8 mouse cellular contexts compared by ENCODE assay signal in genomic region chr2:180224647-180225043, GRCm38 (mm10). TPM values are rescaled to one million over a fixed set of nuclear protein-coding genes. Genes with fewer than 3 reads are reported as not detected.
A peak's percentile ranks its signal among the peaks of the same experiment; 100 is the strongest.
DNase-seq lines count a peak whose midpoint lies in the region; ATAC-seq and TF ChIP-seq lines count a peak whose summit lies in the region.

No protein-coding gene starts in this region.

- no peak for TF ChIP-seq CTCF in ES-Bruce4 (IDR thresholded peaks at IDR 0.05; ENCODE audit: low read depth, low read length)
- TF ChIP-seq CTCF in forebrain, postnatal 0 days (IDR thresholded peaks at IDR 0.05; ENCODE audit: low read depth) = no peak

- no peak for ATAC-seq in heart, embryonic 12.5 days (ENCODE audit: insufficient number of reproducible peaks, low FRiP score)
- ATAC-seq in forebrain, postnatal 0 days = no peak
- ATAC-seq in liver, embryonic 16.5 days (ENCODE audit: low read depth) = no peak
- no peak for ATAC-seq in inflammation-experienced regulatory T-cells, adult 6 months

- no peak for DNase-seq in heart, postnatal 36 days
- no peak for DNase-seq in forebrain, postnatal 0 days
- DNase-seq in layer of hippocampus, adult 11-12 months (ENCODE audit: low spot score) = no peak
- DNase-seq in cerebellum, postnatal 4 days (ENCODE audit: low spot score in 2 of 2) = no peak

- H3K27me3 ChIP-seq in heart, embryonic 12.5 days (replicated peaks) = 0 out of 2 replicates have a peak, but pooled peaks cover 5% of the 10 kb centered on the region
- no peaks in the 10 kb centered on the region for H3K27me3 ChIP-seq in ES-Bruce4 (ENCODE audit: control insufficient read depth, insufficient read depth, low read length, poor library complexity, severe bottlenecking)
- peaks cover 8% of the 10 kb centered on the region; the same call in 1 of the 2 replicates for H3K27me3 ChIP-seq in forebrain, postnatal 0 days (ENCODE audit: insufficient read depth, low read length)
- H3K27me3 ChIP-seq in liver, embryonic 16.5 days (ENCODE audit: control insufficient read depth, insufficient read depth, low read depth, low read length) = peaks cover 41% of the 10 kb centered on the region

- H3K9ac ChIP-seq in heart, embryonic 12.5 days = peak overlapping the region; percentile 88
- H3K9ac ChIP-seq in ES-Bruce4 (ENCODE audit: low read depth, poor library complexity, severe bottlenecking) = peak overlapping the region; percentile 74
- peak overlapping the region; percentile 53; the same call in 1 of the 2 replicates for H3K9ac ChIP-seq in forebrain, postnatal 0 days
- no peak overlapping the region for H3K9ac ChIP-seq in liver, embryonic 16.5 days (ENCODE audit: low read depth, low read length)

- H3K4me2 ChIP-seq in heart, embryonic 12.5 days = peak overlapping the region; percentile 98
- peak overlapping the region; percentile 100 for H3K4me2 ChIP-seq in forebrain, postnatal 0 days (ENCODE audit: low read depth)
- H3K4me2 ChIP-seq in liver, embryonic 16.5 days (ENCODE audit: low read depth, low read length) = peak overlapping the region; percentile 75

- peaks cover 1% of the 10 kb centered on the region; the same call in 1 of the 2 replicates for H3K36me3 ChIP-seq in heart, embryonic 12.5 days
- H3K36me3 ChIP-seq in ES-Bruce4 (ENCODE audit: control insufficient read depth, insufficient read depth, low read length, poor library complexity, severe bottlenecking) = no peaks in the 10 kb centered on the region; the same call in 1 of the 2 replicates
- H3K36me3 ChIP-seq in forebrain, postnatal 0 days (ENCODE audit: insufficient read depth) = no peaks in the 10 kb centered on the region
- H3K36me3 ChIP-seq in liver, embryonic 16.5 days (ENCODE audit: control insufficient read depth, insufficient read depth) = no peaks in the 10 kb centered on the region

- peaks cover 72% of the 10 kb centered on the region for H3K4me1 ChIP-seq in heart, embryonic 12.5 days (replicated peaks)
- H3K4me1 ChIP-seq in ES-Bruce4 (ENCODE audit: control insufficient read depth, insufficient read depth, low read length) = peaks cover 31% of the 10 kb centered on the region
- H3K4me1 ChIP-seq in forebrain, postnatal 0 days (ENCODE audit: insufficient read depth) = peaks cover 13% of the 10 kb centered on the region; the same call in 1 of the 2 replicates
- H3K4me1 ChIP-seq in liver, embryonic 16.5 days (ENCODE audit: control insufficient read depth, low read depth, low read length) = peaks cover 3% of the 10 kb centered on the region

- H3K27ac ChIP-seq in heart, embryonic 12.5 days (ENCODE audit: poor library complexity, severe bottlenecking) = no peak overlapping the region
- H3K27ac ChIP-seq in ES-Bruce4 (ENCODE audit: insufficient read depth, low read length) = no peak overlapping the region
- H3K27ac ChIP-seq in forebrain, postnatal 0 days (ENCODE audit: low read depth, low read length) = no peak overlapping the region
- no peak overlapping the region for H3K27ac ChIP-seq in liver, embryonic 16.5 days (ENCODE audit: low read length)

- no peaks in the 10 kb centered on the region for H3K9me3 ChIP-seq in heart, embryonic 12.5 days (replicated peaks)
- H3K9me3 ChIP-seq in ES-Bruce4 (replicated peaks; ENCODE audit: control insufficient read depth, insufficient read depth, low read length, poor library complexity, severe bottlenecking) = no peaks in the 10 kb centered on the region
- no peaks in the 10 kb centered on the region for H3K9me3 ChIP-seq in forebrain, postnatal 0 days (ENCODE audit: low read length)
- H3K9me3 ChIP-seq in liver, embryonic 16.5 days (replicated peaks; ENCODE audit: control insufficient read depth, low read length) = no peaks in the 10 kb centered on the region

- 4% methylated on average over 13 of the region's 13 CpGs for WGBS in heart, embryonic 12.5 days
- 4% methylated on average over 13 of the region's 13 CpGs for WGBS in forebrain, postnatal 0 days
- 7% methylated on average over 13 of the region's 13 CpGs for WGBS in liver, embryonic 16.5 days (ENCODE audit: insufficient replicate concordance)

- no peak for TF ChIP-seq POLR2A in ES-Bruce4 (IDR thresholded peaks at IDR 0.05; ENCODE audit: insufficient read depth, low read length)

- TF ChIP-seq EP300 in ES-Bruce4 (IDR thresholded peaks at IDR 0.05; ENCODE audit: insufficient read depth, low read depth, low read length) = no peak

- intact Hi-C loops in heart, postnatal 36 days (cut with DNase I) = no loop called here

- H3K4me3 ChIP-seq in heart, embryonic 12.5 days = peak overlapping the region; percentile 75
- peak overlapping the region; percentile 84 for H3K4me3 ChIP-seq in ES-Bruce4 (ENCODE audit: low read depth, low read length)
- H3K4me3 ChIP-seq in forebrain, postnatal 0 days (ENCODE audit: low read depth, low read length) = peak overlapping the region; percentile 53
- peak overlapping the region; percentile 58 for H3K4me3 ChIP-seq in liver, embryonic 16.5 days (ENCODE audit: low read depth, low read length)

RNA-seq across cellular contexts. Expression of gene Lama5, which starts 1.0 kb away (rescaled TPM):
- 31.7 and 38.1 TPM in 2 replicates for polyA plus RNA-seq in heart, embryonic 12.5 days (2016; fragmentation: Nextera tagmentation; extraction: Ambion mirVana)
- 10 to 100 TPM; 70.7 to 76.3 TPM for total RNA-seq in heart, postnatal 36 days (2021)
- 141 and 145 TPM in 2 replicates for polyA plus RNA-seq in ES-Bruce4 (2011; ENCODE audit: insufficient read depth, insufficient read length, low read depth, missing spikeins)
- total RNA-seq in forebrain, postnatal 0 days (2014; rRNA removed) = 3.5 and 8.9 TPM in 2 replicates
- 1.4 and 1.7 TPM in 2 replicates for polyA plus RNA-seq in forebrain, postnatal 0 days (2015; fragmentation: Nextera tagmentation; extraction: Ambion mirVana)
- polyA plus RNA-seq in liver, embryonic 16.5 days (2015; fragmentation: Nextera tagmentation; extraction: Ambion mirVana) = 2.0 and 2.6 TPM in 2 replicates
- under 1 TPM in 2 of 3 experiments, not detected in 1; 0.33 to 0.40 TPM for polyA plus RNA-seq in inflammation-experienced regulatory T-cells, adult 6 months (2017; shearing (Covaris generic))

RNA-seq across cellular contexts. Expression of gene Rps21, which starts 32.5 kb away (rescaled TPM):
- polyA plus RNA-seq in heart, embryonic 12.5 days (2016; fragmentation: Nextera tagmentation; extraction: Ambion mirVana) = 336 and 349 TPM in 2 replicates
- 100 to 1,000 TPM; 500 to 574 TPM for total RNA-seq in heart, postnatal 36 days (2021)
- 1,612 and 1,632 TPM in 2 replicates for polyA plus RNA-seq in ES-Bruce4 (2011; ENCODE audit: insufficient read depth, insufficient read length, low read depth, missing spikeins)
- 848 and 1,386 TPM in 2 replicates for total RNA-seq in forebrain, postnatal 0 days (2014; rRNA removed)
- 439 and 570 TPM in 2 replicates for polyA plus RNA-seq in forebrain, postnatal 0 days (2015; fragmentation: Nextera tagmentation; extraction: Ambion mirVana)
- polyA plus RNA-seq in liver, embryonic 16.5 days (2015; fragmentation: Nextera tagmentation; extraction: Ambion mirVana) = 262 and 314 TPM in 2 replicates
- 1,000 to 10,000 TPM; 1,053 to 1,596 (median 1,304) TPM for polyA plus RNA-seq in inflammation-experienced regulatory T-cells, adult 6 months (2017; shearing (Covaris generic))

RNA-seq across cellular contexts. Expression of gene Cables2, which starts 48.7 kb away (rescaled TPM):
- 15.8 and 16.2 TPM in 2 replicates for polyA plus RNA-seq in heart, embryonic 12.5 days (2016; fragmentation: Nextera tagmentation; extraction: Ambion mirVana)
- total RNA-seq in heart, postnatal 36 days (2021) = 10 to 100 TPM; 11.2 to 13.5 TPM
- 13.2 and 14.5 TPM in 2 replicates for polyA plus RNA-seq in ES-Bruce4 (2011; ENCODE audit: insufficient read depth, insufficient read length, low read depth, missing spikeins)
- total RNA-seq in forebrain, postnatal 0 days (2014; rRNA removed) = 46.6 and 58.8 TPM in 2 replicates
- polyA plus RNA-seq in forebrain, postnatal 0 days (2015; fragmentation: Nextera tagmentation; extraction: Ambion mirVana) = 21.1 and 28.4 TPM in 2 replicates
- polyA plus RNA-seq in liver, embryonic 16.5 days (2015; fragmentation: Nextera tagmentation; extraction: Ambion mirVana) = 1.3 and 1.7 TPM in 2 replicates
- 1 to 10 TPM; 6.7 to 8.0 (median 7.7) TPM for polyA plus RNA-seq in inflammation-experienced regulatory T-cells, adult 6 months (2017; shearing (Covaris generic))

RNA-seq across cellular contexts. Expression of gene Adrm1, which starts 53.4 kb away (rescaled TPM):
- polyA plus RNA-seq in heart, embryonic 12.5 days (2016; fragmentation: Nextera tagmentation; extraction: Ambion mirVana) = 150 and 154 TPM in 2 replicates
- 10 to 100 TPM; 86.6 to 89.7 TPM for total RNA-seq in heart, postnatal 36 days (2021)
- polyA plus RNA-seq in ES-Bruce4 (2011; ENCODE audit: insufficient read depth, insufficient read length, low read depth, missing spikeins) = 50.0 and 54.3 TPM in 2 replicates
- 133 and 168 TPM in 2 replicates for total RNA-seq in forebrain, postnatal 0 days (2014; rRNA removed)
- polyA plus RNA-seq in forebrain, postnatal 0 days (2015; fragmentation: Nextera tagmentation; extraction: Ambion mirVana) = 219 and 222 TPM in 2 replicates
- 91.4 and 96.6 TPM in 2 replicates for polyA plus RNA-seq in liver, embryonic 16.5 days (2015; fragmentation: Nextera tagmentation; extraction: Ambion mirVana)
- 100 to 1,000 TPM in 1 of 3 experiments, 10 to 100 TPM in 2; 85.6 to 103 (median 86.1) TPM for polyA plus RNA-seq in inflammation-experienced regulatory T-cells, adult 6 months (2017; shearing (Covaris generic))
